Mouse (Mus musculus) heart, adult 2 months (tissue): ENCODE results near the gene Hdac4. TPM values are rescaled to one million over a fixed set of nuclear protein-coding genes. Genes with fewer than 3 reads are reported as not detected.

Experiments
- DNase-seq, 2 experiments: peaks; one replicate each; pipeline ENCODE4 v3.0.0; 2021
- H3K27ac ChIP-seq: fragments of 200-600 bp; 2 replicates; pipeline ENCODE4 v1.8.1; 2022
- H3K27me3 ChIP-seq: fragments of 200-500 bp; 2 replicates; pipeline ENCODE4 v1.6.1; 2012; ENCODE audit warnings: mild to moderate bottlenecking, low read length, inconsistent platforms, mixed read lengths; ENCODE audit not compliant: control insufficient read depth, insufficient read depth
- H3K36me3 ChIP-seq: fragments of 200-500 bp; 2 replicates; pipeline ENCODE4 v1.6.1; 2012; ENCODE audit warnings: low read length, inconsistent platforms; ENCODE audit not compliant: control insufficient read depth, insufficient read depth
- H3K4me1 ChIP-seq: fragments of 200-500 bp; 2 replicates; pipeline ENCODE4 v1.6.1; 2011; ENCODE audit warnings: low read length; ENCODE audit not compliant: control insufficient read depth, insufficient read depth
- H3K4me3 ChIP-seq: fragments of 200-600 bp; 2 replicates; pipeline ENCODE4 v1.8.1; 2022
- H3K79me2 ChIP-seq: fragments of 200-500 bp; replicated peaks from 2 replicates; pipeline ENCODE4 v1.6.1; 2012; ENCODE audit warnings: mild to moderate bottlenecking, inconsistent platforms, low read length, moderate library complexity, mixed read lengths; ENCODE audit not compliant: control insufficient read depth, insufficient read depth
- H3K9ac ChIP-seq: fragments of 200-500 bp; 2 replicates; pipeline ENCODE4 v1.6.1; 2012; ENCODE audit warnings: low read depth, mild to moderate bottlenecking, control low read depth, inconsistent platforms, low read length, mixed read lengths
- CTCF ChIP-seq: fragments of 200-600 bp; IDR thresholded peaks from 2 replicates; pipeline ENCODE4 v1.8.1; 2022; ENCODE audit warnings: antibody characterized with exemption, mild to moderate bottlenecking, moderate library complexity
- EP300 ChIP-seq: fragments of 200-500 bp; IDR thresholded peaks from 2 replicates; pipeline ENCODE4 v1.6.1; 2011; ENCODE audit warnings: low read depth, low read length, control low read depth; ENCODE audit not compliant: insufficient read depth
- POLR2A ChIP-seq: fragments of 200-500 bp; IDR thresholded peaks from 2 replicates; pipeline ENCODE4 v1.6.1; 2011; ENCODE audit warnings: mild to moderate bottlenecking, low read depth, low read length, control low read depth; ENCODE audit not compliant: insufficient read depth
- WGBS: fragments of 180-500 bp; shearing (Covaris S2); methylation state at CpG from one replicate; pipeline ENCODE4 v1.1.7; 2018; 5-methylcytosine and 5-hydroxymethylcytosine counted together
- intact Hi-C: fragments of 180-260 bp; cut with DNase I; formaldehyde crosslinking; loops from one replicate; pipeline ENCODE4 v1.15.1; 2025
- polyA plus RNA-seq: library from polyadenylated mRNA; depleted of rRNA; stranded (reverse); fragments of >200 nt; gene quantifications from 2 replicates; pipeline ENCODE4 v1.2.3, GENCODE M21; 2012
- total RNA-seq, 2 experiments: library from RNA; stranded (reverse); gene quantifications; 2 replicates each; pipeline ENCODE4 v1.2.3; 2021

Hdac4 gene
- total and polyA plus RNA-seq, 3 experiments: 15.6 to 45.1 (median 41.3) TPM

GRCm38 (mm10) chr1:92130470-92131100 is 64.9 kb downstream of the Hdac4 start:
- peak; percentile 67 to 86 for DNase-seq
- H3K4me3 ChIP-seq: no peak overlapping the region
- H3K27me3 ChIP-seq: no peaks in the 10 kb centered on the region
- intact Hi-C loops: loop anchor here (5.0 kb wide), 1 partner anchor 47 kb away; no protein-coding TSS in a partner anchor
- H3K4me1 ChIP-seq: peaks cover 10% of the 10 kb centered on the region
- H3K27ac ChIP-seq: peak overlapping the region; percentile 48
- peaks cover 3% of the 10 kb centered on the region for H3K79me2 ChIP-seq
- H3K36me3 ChIP-seq: no peaks in the 10 kb centered on the region
- no peak overlapping the region for H3K9ac ChIP-seq
- peak; percentile 62; the same call in 1 of the 2 replicates for TF ChIP-seq EP300
- no peak for TF ChIP-seq POLR2A
- no peak for TF ChIP-seq CTCF
- WGBS: 30% methylated on average over 6 of the region's 6 CpGs

- H3K9ac ChIP-seq: no peak overlapping the region
- intact Hi-C loops: loop anchor here (5.0 kb wide), 1 partner anchor 48 kb away; no protein-coding TSS in a partner anchor
- H3K79me2 ChIP-seq: peaks cover 3% of the 10 kb centered on the region
- 79% methylated on average over 3 of the region's 3 CpGs for WGBS
- no peaks in the 10 kb centered on the region for H3K36me3 ChIP-seq
- no peaks in the 10 kb centered on the region for H3K27me3 ChIP-seq
- peaks cover 10% of the 10 kb centered on the region for H3K4me1 ChIP-seq
- H3K4me3 ChIP-seq: no peak overlapping the region
- DNase-seq: no peak
- peak overlapping the region; percentile 2; the same call in 1 of the 2 replicates for H3K27ac ChIP-seq
- no peak for TF ChIP-seq CTCF
- no peak for TF ChIP-seq EP300
- no peak for TF ChIP-seq POLR2A
These were observed 65.7 kb downstream of the Hdac4 start for GRCm38 (mm10) chr1:92129751-92130150.

DNA sequence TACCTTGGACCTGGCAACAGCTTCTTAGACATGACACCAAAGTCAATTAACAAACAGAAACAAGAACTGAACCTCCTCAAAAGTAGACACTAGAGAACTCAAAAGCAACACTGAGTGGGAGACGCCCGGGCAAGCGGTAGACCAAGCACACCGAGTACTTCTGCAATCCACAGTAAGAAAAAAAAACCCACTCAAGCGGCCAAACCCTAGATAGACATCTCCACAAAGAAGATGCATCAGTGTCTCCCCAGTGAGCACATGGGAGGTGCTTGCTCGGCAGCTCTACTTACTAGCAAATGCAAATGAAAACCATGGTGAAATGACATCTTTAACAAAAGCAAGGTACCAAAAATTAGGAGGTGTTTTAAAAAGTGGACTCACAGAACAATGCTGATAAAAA is 67.7 kb downstream of the Hdac4 start:
- TF ChIP-seq POLR2A (no peak), EP300 (no peak), CTCF (no peak)
- H3K9ac ChIP-seq: no peak overlapping the region
- no peak overlapping the region for H3K27ac ChIP-seq
- peaks cover 10% of the 10 kb centered on the region for H3K4me1 ChIP-seq
- no peaks in the 10 kb centered on the region for H3K27me3 ChIP-seq
- no peak for DNase-seq
- intact Hi-C loops: no loop called here
- H3K79me2 ChIP-seq: peaks cover 3% of the 10 kb centered on the region
- 84% methylated on average over 6 of the region's 6 CpGs for WGBS
- no peaks in the 10 kb centered on the region for H3K36me3 ChIP-seq
- no peak overlapping the region for H3K4me3 ChIP-seq

- H3K27me3 ChIP-seq: no peaks in the 10 kb centered on the region
- no peak for TF ChIP-seq CTCF
- no peak for TF ChIP-seq EP300
- no peak for TF ChIP-seq POLR2A
- H3K79me2 ChIP-seq: peaks cover 3% of the 10 kb centered on the region
- no peak overlapping the region for H3K27ac ChIP-seq
- H3K36me3 ChIP-seq: no peaks in the 10 kb centered on the region
- intact Hi-C loops: no loop called here
- no peak overlapping the region for H3K9ac ChIP-seq
- H3K4me1 ChIP-seq: peaks cover 10% of the 10 kb centered on the region
- 63% methylated on average over 1 of the region's 1 CpGs for WGBS
- no peak overlapping the region for H3K4me3 ChIP-seq
- no peak for DNase-seq
These were observed 68.1 kb downstream of the Hdac4 start for GRCm38 (mm10) chr1:92127366-92127765.

DNA sequence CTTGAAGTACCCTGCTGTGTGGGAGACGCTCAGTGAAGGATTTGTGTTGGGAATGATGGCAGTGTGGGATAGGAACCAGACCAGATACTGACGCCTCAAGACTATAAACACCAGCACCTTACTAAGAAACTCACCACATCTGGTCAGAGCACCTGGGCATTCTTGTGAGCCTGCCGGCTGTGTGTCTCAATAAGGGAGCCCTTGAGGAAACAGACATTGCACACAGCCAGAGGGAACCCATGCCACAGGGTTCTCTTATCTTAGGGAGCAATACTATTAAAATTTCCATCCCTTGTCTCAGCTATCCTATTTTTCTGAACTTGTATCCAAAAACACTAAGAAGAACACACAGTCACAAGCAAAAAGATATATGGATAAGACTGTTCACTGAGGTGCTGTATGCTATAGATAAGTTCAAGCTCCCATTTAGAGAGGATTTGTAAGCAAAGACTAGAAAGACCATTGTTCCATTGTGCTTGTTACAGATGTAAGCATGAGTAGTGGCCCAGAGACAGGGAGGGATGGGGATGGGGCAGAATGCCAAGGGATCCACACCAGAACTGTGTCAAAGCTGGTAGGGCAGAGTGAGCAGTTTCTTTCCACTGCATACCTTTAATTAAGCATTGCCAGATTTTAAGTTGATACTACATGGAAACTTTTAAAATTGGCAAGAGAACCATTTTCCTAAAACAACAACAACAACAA is 70.8 kb downstream of the Hdac4 start:
- H3K9ac ChIP-seq: no peak overlapping the region
- H3K79me2 ChIP-seq: peaks cover 6% of the 10 kb centered on the region
- no peaks in the 10 kb centered on the region for H3K27me3 ChIP-seq
- no peaks in the 10 kb centered on the region for H3K36me3 ChIP-seq
- no peak overlapping the region for H3K4me3 ChIP-seq
- 86% methylated on average over 3 of the region's 3 CpGs for WGBS
- TF ChIP-seq EP300: no peak
- no peak for TF ChIP-seq CTCF
- TF ChIP-seq POLR2A: no peak
- peaks cover 5% of the 10 kb centered on the region for H3K4me1 ChIP-seq
- no peak for DNase-seq
- H3K27ac ChIP-seq: no peak overlapping the region
- intact Hi-C loops: no loop called here

- H3K4me3 ChIP-seq: no peak overlapping the region
- H3K79me2 ChIP-seq: peaks cover 9% of the 10 kb centered on the region
- intact Hi-C loops: no loop called here
- DNase-seq: no peak
- H3K27me3 ChIP-seq: no peaks in the 10 kb centered on the region
- no peak overlapping the region for H3K27ac ChIP-seq
- no peak overlapping the region for H3K9ac ChIP-seq
- 47% methylated on average over 5 of the region's 5 CpGs for WGBS
- no peak for TF ChIP-seq EP300
- TF ChIP-seq CTCF: no peak
- no peak for TF ChIP-seq POLR2A
- H3K4me1 ChIP-seq: peaks cover 8% of the 10 kb centered on the region
- H3K36me3 ChIP-seq: peaks cover 2% of the 10 kb centered on the region; the same call in 1 of the 2 replicates
These were observed 76.2 kb downstream of the Hdac4 start for GRCm38 (mm10) chr1:92119303-92119702.
